Mouse (Mus musculus): ENCODE measurements at regions not wholly inside any gene's neighbourhood (a gene's known extent, or its start where the extent isn't known, plus 50 kb on each side); places are given as distances from the start of the nearest gene placed in this dataset.

DNA sequence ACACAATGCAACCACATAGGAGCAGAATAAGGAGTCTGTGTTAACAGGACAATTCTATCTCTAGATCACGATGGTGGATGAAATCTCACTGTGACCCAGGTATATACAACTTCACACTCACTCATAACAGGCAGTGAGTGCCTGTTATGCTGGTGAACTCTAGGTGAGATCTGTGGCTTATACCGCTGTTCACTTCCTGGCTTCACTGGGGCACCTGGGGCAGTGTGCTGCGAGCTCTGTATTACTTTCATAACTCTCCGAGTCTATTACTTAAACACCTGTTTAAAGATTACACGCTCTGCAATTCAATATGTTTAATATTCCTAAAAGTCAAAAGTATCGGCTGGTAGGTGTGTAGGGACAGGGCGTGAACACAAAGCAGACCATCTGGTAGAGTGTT is 55.0 kb upstream of the Tanc1 start:
- 60% methylated on average over 7 of the region's 7 CpGs for WGBS
- Histone ChIP-seq H3K9ac (replicated peaks) (no peak overlapping the region), H3K4me1 (replicated peaks) (peaks cover 29% of the 10 kb centered on the region), H3K36me3 (no peaks in the 10 kb centered on the region), H3K27ac (no peak overlapping the region), H3K9me3 (no peaks in the 10 kb centered on the region), H3K4me3 (replicated peaks) (no peak overlapping the region), H3K4me2 (no peak overlapping the region), H3K27me3 (peaks cover 4% of the 10 kb centered on the region)
- no peak for ATAC-seq (ENCODE audit: insufficient number of reproducible peaks, insufficient read depth, low FRiP score, low TSS enrichment, low read depth)

GRCm38 (mm10) chr2:59560488-59560887 is 51.4 kb upstream of the Tanc1 start:
- H3K9ac ChIP-seq (replicated peaks): no peak overlapping the region
- no peak overlapping the region for H3K4me3 ChIP-seq (replicated peaks)
- 0 out of 2 replicates have a peak overlapping the region, but pooled peaks have one; percentile 12 for H3K27ac ChIP-seq
- H3K4me2 ChIP-seq: no peak overlapping the region
- peaks cover 38% of the 10 kb centered on the region for H3K4me1 ChIP-seq (replicated peaks)
- H3K27me3 ChIP-seq: peaks cover 4% of the 10 kb centered on the region
- WGBS: 41% methylated on average over 7 of the region's 7 CpGs
- H3K36me3 ChIP-seq: no peaks in the 10 kb centered on the region
- no peak for ATAC-seq (ENCODE audit: insufficient number of reproducible peaks, insufficient read depth, low FRiP score, low TSS enrichment, low read depth)
- H3K9me3 ChIP-seq: peaks cover 7% of the 10 kb centered on the region
